Mouse (Mus musculus) layer of hippocampus, adult 8-10 months (tissue): ENCODE data around the gene Zbtb16. TPM values are rescaled to one million over a fixed set of nuclear protein-coding genes. Genes with fewer than 3 reads are reported as not detected.
A peak's percentile ranks its signal among the peaks of the same experiment; 100 is the strongest.

Experiments used
- DNase-seq, 2 experiments: peaks; one replicate each; pipeline ENCODE4 v3.0.0; 2022; ENCODE audit warnings: low spot score in 2 of 2
- total RNA-seq, 4 experiments: library from RNA; stranded (reverse); gene quantifications; 2 replicates each; pipeline ENCODE4 v1.2.4; 2022

Gene Zbtb16
- total RNA-seq, 4 experiments from 2014 or later, result 118 to 146 (median 137) TPM

- DNase-seq, result no peak
Observed at GRCm38 (mm10) chr9:48745347-48746119, 90.5 kb downstream of the Zbtb16 start.

GRCm38 (mm10) chr9:48744916-48745315 lies 91.1 kb downstream of the Zbtb16 start:
- DNase-seq, result no peak

GRCm38 (mm10) chr9:48744451-48744850 lies 91.6 kb downstream of the Zbtb16 start:
- DNase-seq, result no peak

GRCm38 (mm10) chr9:48743338-48744285 lies 92.4 kb downstream of the Zbtb16 start:
- DNase-seq, result no peak

GRCm38 (mm10) chr9:48742150-48742549 lies 93.9 kb downstream of the Zbtb16 start:
- DNase-seq, result no peak

- DNase-seq, result no peak
Observed at GRCm38 (mm10) chr9:48741433-48742077, 94.5 kb downstream of the Zbtb16 start.

GRCm38 (mm10) chr9:48740732-48741255 lies 95.2 kb downstream of the Zbtb16 start:
- DNase-seq, result no peak

GRCm38 (mm10) chr9:48740098-48740505 lies 95.9 kb downstream of the Zbtb16 start:
- peak; percentile 91 to 96 for DNase-seq

- no peak for DNase-seq
Observed at GRCm38 (mm10) chr9:48738795-48739476, 97.1 kb downstream of the Zbtb16 start.

- no peak for DNase-seq
Observed at GRCm38 (mm10) chr9:48737911-48738310, 98.1 kb downstream of the Zbtb16 start.

GRCm38 (mm10) chr9:48737210-48737850 lies 98.7 kb downstream of the Zbtb16 start:
- DNase-seq, result peak; percentile 93 to 97

- DNase-seq, result peak; percentile 64 to 79
Observed at GRCm38 (mm10) chr9:48736361-48737209, 99.4 kb downstream of the Zbtb16 start.

GRCm38 (mm10) chr9:48735466-48736312 lies 100.3 kb downstream of the Zbtb16 start:
- DNase-seq, result no peak

GRCm38 (mm10) chr9:48734725-48735465 lies 101.1 kb downstream of the Zbtb16 start:
- DNase-seq, result no peak

- peak; percentile 78 to 79 for DNase-seq
Observed at GRCm38 (mm10) chr9:48733817-48734544, 102.0 kb downstream of the Zbtb16 start.

GRCm38 (mm10) chr9:48733083-48733482 lies 102.9 kb downstream of the Zbtb16 start:
- no peak for DNase-seq
